Mouse (Mus musculus): Measurements from ENCODE around the gene Rhox11. TPM values are rescaled to one million over a fixed set of nuclear protein-coding genes. Genes with fewer than 3 reads are reported as not detected.

The Rhox11 gene
- polyA plus RNA-seq (2012; fragmentation: generic; extraction: Trizol) = not detected
- long read RNA-seq, experiment 1 = 0 reads
- long read RNA-seq, experiment 2 = 0 reads

- H3ac ChIP-seq (ENCODE audit: control insufficient read depth, insufficient read length, low read depth) = no peak within 1 kb of the TSS
- no peaks in the 10 kb centered on the region for H3K27me3 ChIP-seq (ENCODE audit: control insufficient read depth, insufficient read depth, insufficient read length)
These were observed at the start of gene Rhox11 for GRCm38 (mm10) chrX:38085041-38085440. Rhox11 (minus strand) TSS chrX:38085141.

GRCm38 (mm10) chrX:38121478-38121877 is 36.5 kb upstream of the Rhox11 start:
- Histone ChIP-seq H3K79me2 (ENCODE audit: control insufficient read depth, insufficient read depth) (no peaks in the 10 kb centered on the region), H3ac (ENCODE audit: control insufficient read depth, insufficient read length, low read depth) (no peak overlapping the region), H3K27me3 (ENCODE audit: control insufficient read depth, insufficient read depth, insufficient read length) (no peaks in the 10 kb centered on the region), H3K79me3 (ENCODE audit: low read depth) (no peaks in the 10 kb centered on the region), H3K36me3 (ENCODE audit: control insufficient read depth, insufficient read depth) (no peaks in the 10 kb centered on the region), H3K4me3 (ENCODE audit: insufficient read depth, poor library complexity, severe bottlenecking) (no peak overlapping the region)
- TF ChIP-seq CEBPB (IDR thresholded peaks at IDR 0.05; ENCODE audit: low read depth) (no peak), FOSL1 (IDR thresholded peaks at IDR 0.05; ENCODE audit: insufficient read depth, low read length, poor library complexity, severe bottlenecking) (no peak), MAX (IDR thresholded peaks at IDR 0.05) (no peak), USF1 (IDR thresholded peaks at IDR 0.05; ENCODE audit: low read depth) (no peak), CTCF (IDR thresholded peaks at IDR 0.05; ENCODE audit: control insufficient read depth, insufficient read depth, insufficient read length) (no peak), MYOG (IDR thresholded peaks at IDR 0.05; ENCODE audit: control insufficient read depth, extremely low read depth, insufficient read length) (no peak), MYOD1 (IDR thresholded peaks at IDR 0.05; ENCODE audit: control insufficient read depth, insufficient read length, low read depth) (no peak)

More at GRCm38 (mm10) chrX:38085041-38085440, at the start of gene Rhox11:
- no peaks in the 10 kb centered on the region for H3K79me3 ChIP-seq (ENCODE audit: low read depth)
- no peaks in the 10 kb centered on the region for H3K79me2 ChIP-seq (ENCODE audit: control insufficient read depth, insufficient read depth)
- no peaks in the 10 kb centered on the region for H3K36me3 ChIP-seq (ENCODE audit: control insufficient read depth, insufficient read depth)
- TF ChIP-seq MYOG (IDR thresholded peaks at IDR 0.05; ENCODE audit: control insufficient read depth, extremely low read depth, insufficient read length) = no peak
- no peak for TF ChIP-seq MYOD1 (IDR thresholded peaks at IDR 0.05; ENCODE audit: control insufficient read depth, insufficient read length, low read depth)
- TF ChIP-seq USF1 (IDR thresholded peaks at IDR 0.05; ENCODE audit: low read depth) = no peak
- TF ChIP-seq CEBPB (IDR thresholded peaks at IDR 0.05; ENCODE audit: low read depth) = no peak
- TF ChIP-seq CTCF (IDR thresholded peaks at IDR 0.05; ENCODE audit: control insufficient read depth, insufficient read depth, insufficient read length) = no peak
- TF ChIP-seq MAX (IDR thresholded peaks at IDR 0.05) = no peak
- no peak for TF ChIP-seq FOSL1 (IDR thresholded peaks at IDR 0.05; ENCODE audit: insufficient read depth, low read length, poor library complexity, severe bottlenecking)
- no peak within 1 kb of the TSS for H3K4me3 ChIP-seq (ENCODE audit: insufficient read depth, poor library complexity, severe bottlenecking)

- Histone ChIP-seq H3K4me3 (ENCODE audit: insufficient read depth, poor library complexity, severe bottlenecking) (no peak within 1 kb of the TSS), H3K36me3 (ENCODE audit: control insufficient read depth, insufficient read depth) (no peaks in the 10 kb centered on the region)
These were observed 36.0 kb upstream of the Rhox11 start, which contains the start of gene Rhox13 for GRCm38 (mm10) chrX:38120982-38121381. Rhox13 (plus strand) TSS chrX:38121219.

GRCm38 (mm10) chrX:38110807-38111206 is 25.9 kb upstream of the Rhox11 start, which contains the start of gene Rhox12:
Rhox12 (minus strand) TSS chrX:38110907.
- Histone ChIP-seq H3K4me3 (ENCODE audit: insufficient read depth, poor library complexity, severe bottlenecking) (no peak within 1 kb of the TSS), H3ac (ENCODE audit: control insufficient read depth, insufficient read length, low read depth) (no peak within 1 kb of the TSS), H3K27me3 (ENCODE audit: control insufficient read depth, insufficient read depth, insufficient read length) (no peaks in the 10 kb centered on the region), H3K79me3 (ENCODE audit: low read depth) (no peaks in the 10 kb centered on the region), H3K36me3 (ENCODE audit: control insufficient read depth, insufficient read depth) (no peaks in the 10 kb centered on the region), H3K79me2 (ENCODE audit: control insufficient read depth, insufficient read depth) (no peaks in the 10 kb centered on the region)
- TF ChIP-seq CEBPB (IDR thresholded peaks at IDR 0.05; ENCODE audit: low read depth) (no peak), MYOD1 (IDR thresholded peaks at IDR 0.05; ENCODE audit: control insufficient read depth, insufficient read length, low read depth) (no peak), USF1 (IDR thresholded peaks at IDR 0.05; ENCODE audit: low read depth) (no peak), MAX (IDR thresholded peaks at IDR 0.05) (no peak), CTCF (IDR thresholded peaks at IDR 0.05; ENCODE audit: control insufficient read depth, insufficient read depth, insufficient read length) (no peak), MYOG (IDR thresholded peaks at IDR 0.05; ENCODE audit: control insufficient read depth, extremely low read depth, insufficient read length) (no peak)

More at GRCm38 (mm10) chrX:38120982-38121381, 36.0 kb upstream of the Rhox11 start, which contains the start of gene Rhox13:
- no peaks in the 10 kb centered on the region for H3K79me2 ChIP-seq (ENCODE audit: control insufficient read depth, insufficient read depth)
- H3ac ChIP-seq (ENCODE audit: control insufficient read depth, insufficient read length, low read depth) = no peak within 1 kb of the TSS
- no peaks in the 10 kb centered on the region for H3K27me3 ChIP-seq (ENCODE audit: control insufficient read depth, insufficient read depth, insufficient read length)
- H3K79me3 ChIP-seq (ENCODE audit: low read depth) = no peaks in the 10 kb centered on the region
- TF ChIP-seq CTCF (IDR thresholded peaks at IDR 0.05; ENCODE audit: control insufficient read depth, insufficient read depth, insufficient read length) (no peak), MYOD1 (IDR thresholded peaks at IDR 0.05; ENCODE audit: control insufficient read depth, insufficient read length, low read depth) (no peak), MYOG (IDR thresholded peaks at IDR 0.05; ENCODE audit: control insufficient read depth, extremely low read depth, insufficient read length) (no peak), MAX (IDR thresholded peaks at IDR 0.05) (no peak), FOSL1 (IDR thresholded peaks at IDR 0.05; ENCODE audit: insufficient read depth, low read length, poor library complexity, severe bottlenecking) (no peak), CEBPB (IDR thresholded peaks at IDR 0.05; ENCODE audit: low read depth) (no peak), USF1 (IDR thresholded peaks at IDR 0.05; ENCODE audit: low read depth) (no peak)

- H3K36me3 ChIP-seq (ENCODE audit: control insufficient read depth, insufficient read depth) = no peaks in the 10 kb centered on the region
- H3K79me3 ChIP-seq (ENCODE audit: low read depth) = no peaks in the 10 kb centered on the region
- no peak overlapping the region for H3ac ChIP-seq (ENCODE audit: control insufficient read depth, insufficient read length, low read depth)
- H3K79me2 ChIP-seq (ENCODE audit: control insufficient read depth, insufficient read depth) = no peaks in the 10 kb centered on the region
- no peak overlapping the region for H3K4me3 ChIP-seq (ENCODE audit: insufficient read depth, poor library complexity, severe bottlenecking)
- no peaks in the 10 kb centered on the region for H3K27me3 ChIP-seq (ENCODE audit: control insufficient read depth, insufficient read depth, insufficient read length)
- TF ChIP-seq MYOD1 (IDR thresholded peaks at IDR 0.05; ENCODE audit: control insufficient read depth, insufficient read length, low read depth) = no peak
- peak; percentile 2 for TF ChIP-seq CTCF (IDR thresholded peaks at IDR 0.05; ENCODE audit: control insufficient read depth, insufficient read depth, insufficient read length)
These were observed 715 bp downstream of the Rhox11 start for GRCm38 (mm10) chrX:38084226-38084625.

- no peaks in the 10 kb centered on the region for H3K79me2 ChIP-seq (ENCODE audit: control insufficient read depth, insufficient read depth)
- no peaks in the 10 kb centered on the region for H3K79me3 ChIP-seq (ENCODE audit: low read depth)
- no peak within 1 kb of the TSS for H3ac ChIP-seq (ENCODE audit: control insufficient read depth, insufficient read length, low read depth)
- H3K4me3 ChIP-seq (ENCODE audit: insufficient read depth, poor library complexity, severe bottlenecking) = no peak within 1 kb of the TSS
- no peak for TF ChIP-seq MYOG (IDR thresholded peaks at IDR 0.05; ENCODE audit: control insufficient read depth, extremely low read depth, insufficient read length)
- no peak for TF ChIP-seq USF1 (IDR thresholded peaks at IDR 0.05; ENCODE audit: low read depth)
- no peak for TF ChIP-seq CTCF (IDR thresholded peaks at IDR 0.05; ENCODE audit: control insufficient read depth, insufficient read depth, insufficient read length)
- no peak for TF ChIP-seq CEBPB (IDR thresholded peaks at IDR 0.05; ENCODE audit: low read depth)
- TF ChIP-seq MAX (IDR thresholded peaks at IDR 0.05) = no peak
- no peak for TF ChIP-seq FOSL1 (IDR thresholded peaks at IDR 0.05; ENCODE audit: insufficient read depth, low read length, poor library complexity, severe bottlenecking)
- TF ChIP-seq MYOD1 (IDR thresholded peaks at IDR 0.05; ENCODE audit: control insufficient read depth, insufficient read length, low read depth) = no peak
- no peaks in the 10 kb centered on the region for H3K36me3 ChIP-seq (ENCODE audit: control insufficient read depth, insufficient read depth)
- H3K27me3 ChIP-seq (ENCODE audit: control insufficient read depth, insufficient read depth, insufficient read length) = no peaks in the 10 kb centered on the region
These were observed 18.8 kb downstream of the Rhox11 start, which contains the start of gene Rhox10 for GRCm38 (mm10) chrX:38066175-38066574. Rhox10 (plus strand) TSS chrX:38066475.
